Mouse (Mus musculus): Measurements from ENCODE around the gene Dmrta1. TPM values are rescaled to one million over a fixed set of nuclear protein-coding genes. Genes with fewer than 3 reads are reported as not detected.

Gene Dmrta1
- total RNA-seq (2017): 0.75 to 1.6 TPM in 2 of 3 replicates, not detected in the other

GRCm38 (mm10) chr4:89679195-89679594 lies at the start of gene Dmrta1:
Dmrta1 (plus strand) TSS chr4:89679436.
- ATAC-seq (replicated peaks; ENCODE audit: insufficient number of reproducible peaks, low FRiP score, low TSS enrichment, poor library complexity, severe bottlenecking): no peak

- no peak for ATAC-seq (replicated peaks; ENCODE audit: insufficient number of reproducible peaks, low FRiP score, low TSS enrichment, poor library complexity, severe bottlenecking)
Measured at GRCm38 (mm10) chr4:89630374-89631079, 48.7 kb upstream of the Dmrta1 start.

DNA sequence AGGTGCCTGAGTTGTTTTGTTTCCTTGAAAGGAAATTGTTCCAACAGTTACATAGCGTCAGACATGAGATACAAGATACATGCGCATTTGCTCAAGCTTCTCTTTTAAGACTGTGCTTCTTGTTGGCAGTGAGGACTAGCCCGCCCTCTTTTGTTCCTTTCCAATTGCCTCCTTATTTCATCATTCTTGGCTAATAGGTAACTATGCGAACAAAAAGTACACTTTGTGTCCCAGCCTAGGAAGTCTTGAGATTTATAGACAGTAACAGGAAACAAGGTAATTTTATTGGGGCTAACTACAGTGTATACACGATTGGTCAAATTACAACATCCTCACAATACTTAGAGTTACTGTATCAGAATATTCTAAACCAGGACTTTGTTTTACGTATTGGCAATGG lies 47.7 kb upstream of the Dmrta1 start:
- no peak for ATAC-seq (replicated peaks; ENCODE audit: insufficient number of reproducible peaks, low FRiP score, low TSS enrichment, poor library complexity, severe bottlenecking)

DNA sequence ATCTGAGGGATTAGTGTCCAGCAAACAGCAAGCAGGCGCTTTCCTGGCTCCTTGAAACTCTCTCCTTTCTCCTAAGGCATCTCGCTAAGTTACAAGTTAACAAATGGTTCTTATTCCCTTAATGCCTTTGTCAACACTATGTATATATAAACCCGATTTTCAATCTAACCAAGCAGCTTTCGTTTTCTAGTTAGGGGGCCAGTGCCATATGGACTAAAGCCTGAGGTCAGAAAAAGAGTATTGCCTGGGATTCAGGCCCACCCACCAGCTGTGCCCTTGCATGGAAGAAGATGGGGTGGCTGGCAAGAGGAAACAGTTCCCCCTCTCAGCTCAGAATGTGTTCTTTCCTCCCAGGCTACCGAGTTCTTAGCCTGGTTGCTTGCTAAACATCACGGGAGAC lies 40.6 kb upstream of the Dmrta1 start:
- no peak for ATAC-seq (replicated peaks; ENCODE audit: insufficient number of reproducible peaks, low FRiP score, low TSS enrichment, poor library complexity, severe bottlenecking)

DNA sequence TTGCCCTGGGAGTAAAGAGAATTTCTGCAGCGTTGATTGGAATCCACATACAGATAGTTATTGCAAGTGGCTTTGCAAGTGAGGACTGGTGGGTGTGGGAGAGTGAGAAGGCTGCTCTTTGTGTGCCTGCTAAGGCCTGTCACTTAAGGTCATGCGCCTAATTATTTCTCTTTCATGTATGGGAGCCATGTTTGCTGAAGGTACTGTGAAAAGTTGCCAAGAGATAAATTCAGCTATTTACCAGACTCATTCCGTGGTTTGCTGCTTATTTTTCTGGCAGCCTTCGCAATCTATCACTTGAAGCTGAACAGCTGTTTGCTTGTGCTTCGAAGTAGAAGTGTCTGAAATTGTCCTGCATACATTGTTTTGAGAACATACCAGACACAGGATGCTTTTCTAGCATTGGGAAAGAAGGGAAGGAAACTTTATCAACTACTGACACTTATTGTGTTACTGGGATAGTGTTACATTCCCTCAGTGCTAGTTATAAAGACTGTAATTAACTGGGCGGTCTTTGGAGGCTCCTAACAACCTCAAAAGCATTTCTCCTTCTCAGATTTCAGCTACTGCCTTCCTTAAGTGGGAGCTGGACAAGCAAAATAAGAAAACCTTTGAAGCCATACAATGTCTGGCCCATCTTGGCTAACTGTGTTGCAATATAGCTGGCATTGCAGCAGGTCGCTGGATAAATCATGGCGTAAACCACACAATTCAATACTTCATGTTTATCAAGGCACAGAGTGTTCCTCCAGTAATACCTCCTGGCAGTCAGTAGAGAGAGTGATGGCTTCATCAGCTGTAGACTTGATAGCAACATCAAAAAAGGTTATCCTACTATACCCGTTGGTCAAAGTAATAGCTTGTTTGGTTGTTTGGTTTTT lies 34.8 kb upstream of the Dmrta1 start:
- no peak for ATAC-seq (replicated peaks; ENCODE audit: insufficient number of reproducible peaks, low FRiP score, low TSS enrichment, poor library complexity, severe bottlenecking)

DNA sequence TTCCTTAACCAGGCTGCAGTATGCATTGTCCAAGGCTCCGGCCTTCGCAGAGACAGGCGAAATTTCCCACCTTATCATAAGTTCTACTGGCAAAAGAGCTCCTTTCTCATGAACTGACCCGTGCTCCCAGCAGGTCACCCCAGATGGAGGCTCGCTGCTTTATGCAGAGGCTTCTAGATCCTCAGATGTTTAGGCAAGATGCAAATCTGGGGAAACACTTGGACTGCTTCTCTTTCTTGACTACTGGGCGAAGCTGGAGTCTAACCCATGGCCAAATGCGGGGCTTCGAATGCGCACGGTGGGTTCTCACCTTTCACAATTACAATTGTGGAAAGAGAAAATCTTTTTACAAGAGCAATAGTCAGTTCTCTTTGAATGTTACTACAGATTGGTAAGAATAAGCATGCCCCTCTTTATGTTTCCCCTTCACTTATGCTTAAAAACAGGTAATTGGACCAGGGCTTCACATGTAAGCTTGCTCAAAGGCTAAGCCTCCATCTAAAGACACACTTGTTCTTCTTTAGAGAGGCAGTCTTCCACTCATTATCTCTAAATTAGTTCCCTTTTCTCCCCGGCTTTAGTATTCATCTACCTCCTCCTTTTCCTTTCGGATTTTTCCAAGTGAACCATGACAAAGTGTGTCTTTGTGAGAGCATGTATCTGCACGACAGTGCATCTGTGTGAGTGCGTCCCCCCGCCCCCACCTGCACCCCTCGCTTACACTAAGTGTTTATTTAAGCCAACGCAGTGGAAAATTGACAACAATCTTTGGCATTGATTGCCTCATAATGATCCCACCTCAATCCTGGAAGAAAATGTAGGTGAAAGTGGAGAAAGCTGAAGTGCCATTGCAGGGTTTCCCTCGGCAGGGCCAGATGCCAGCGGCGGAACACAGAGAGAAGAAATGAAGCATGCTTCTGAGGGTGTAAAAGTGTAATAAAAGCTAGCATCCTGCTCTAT lies 28.6 kb upstream of the Dmrta1 start:
- no peak for ATAC-seq (replicated peaks; ENCODE audit: insufficient number of reproducible peaks, low FRiP score, low TSS enrichment, poor library complexity, severe bottlenecking)

DNA sequence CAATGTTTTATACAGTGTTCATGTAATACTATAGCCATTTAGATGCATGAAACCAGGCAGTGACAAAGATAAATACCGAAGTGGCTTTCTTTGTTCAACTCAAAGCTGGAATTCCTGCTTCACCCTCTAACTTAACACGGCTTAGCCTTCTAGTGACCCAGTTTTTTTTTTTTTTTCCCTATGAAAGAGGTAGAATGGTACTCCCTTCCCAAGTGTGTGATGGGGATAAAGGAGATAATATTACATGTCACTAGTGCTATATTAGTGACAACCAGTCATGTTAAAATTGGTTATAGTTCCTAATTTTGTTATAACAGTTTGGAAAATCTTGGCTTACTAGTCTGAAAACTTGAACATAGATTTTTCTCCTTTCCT lies 27.9 kb upstream of the Dmrta1 start:
- ATAC-seq (replicated peaks; ENCODE audit: insufficient number of reproducible peaks, low FRiP score, low TSS enrichment, poor library complexity, severe bottlenecking): no peak

- no peak for ATAC-seq (replicated peaks; ENCODE audit: insufficient number of reproducible peaks, low FRiP score, low TSS enrichment, poor library complexity, severe bottlenecking)
Measured at GRCm38 (mm10) chr4:89651779-89652178, 27.5 kb upstream of the Dmrta1 start.

- ATAC-seq (replicated peaks; ENCODE audit: insufficient number of reproducible peaks, low FRiP score, low TSS enrichment, poor library complexity, severe bottlenecking): no peak
Measured at GRCm38 (mm10) chr4:89663406-89663805, 15.8 kb upstream of the Dmrta1 start.

DNA sequence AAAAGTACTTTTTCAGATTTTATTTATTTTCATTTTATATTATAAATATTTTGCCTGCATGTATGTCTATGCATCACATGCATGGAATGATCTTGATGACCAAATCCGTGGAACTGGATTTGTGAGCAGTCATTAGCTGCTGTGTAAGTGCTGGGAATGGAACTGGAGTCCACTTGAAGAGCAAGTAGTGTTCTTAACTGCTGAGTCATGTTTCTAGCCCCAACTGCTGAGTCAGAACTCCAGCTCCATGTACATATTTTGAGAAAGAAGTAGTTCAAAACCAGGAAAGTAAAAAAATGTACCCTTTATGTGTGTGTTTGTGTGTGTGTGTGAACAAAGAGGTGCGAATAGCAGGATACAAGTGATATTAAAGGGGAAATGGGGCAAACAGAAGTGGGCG lies 4.5 kb upstream of the Dmrta1 start:
- no peak for ATAC-seq (replicated peaks; ENCODE audit: insufficient number of reproducible peaks, low FRiP score, low TSS enrichment, poor library complexity, severe bottlenecking)

GRCm38 (mm10) chr4:89677903-89678302 lies 1.3 kb upstream of the Dmrta1 start:
- no peak for ATAC-seq (replicated peaks; ENCODE audit: insufficient number of reproducible peaks, low FRiP score, low TSS enrichment, poor library complexity, severe bottlenecking)

GRCm38 (mm10) chr4:89678713-89679112 lies 523 bp upstream of the Dmrta1 start:
- ATAC-seq (replicated peaks; ENCODE audit: insufficient number of reproducible peaks, low FRiP score, low TSS enrichment, poor library complexity, severe bottlenecking): no peak

DNA sequence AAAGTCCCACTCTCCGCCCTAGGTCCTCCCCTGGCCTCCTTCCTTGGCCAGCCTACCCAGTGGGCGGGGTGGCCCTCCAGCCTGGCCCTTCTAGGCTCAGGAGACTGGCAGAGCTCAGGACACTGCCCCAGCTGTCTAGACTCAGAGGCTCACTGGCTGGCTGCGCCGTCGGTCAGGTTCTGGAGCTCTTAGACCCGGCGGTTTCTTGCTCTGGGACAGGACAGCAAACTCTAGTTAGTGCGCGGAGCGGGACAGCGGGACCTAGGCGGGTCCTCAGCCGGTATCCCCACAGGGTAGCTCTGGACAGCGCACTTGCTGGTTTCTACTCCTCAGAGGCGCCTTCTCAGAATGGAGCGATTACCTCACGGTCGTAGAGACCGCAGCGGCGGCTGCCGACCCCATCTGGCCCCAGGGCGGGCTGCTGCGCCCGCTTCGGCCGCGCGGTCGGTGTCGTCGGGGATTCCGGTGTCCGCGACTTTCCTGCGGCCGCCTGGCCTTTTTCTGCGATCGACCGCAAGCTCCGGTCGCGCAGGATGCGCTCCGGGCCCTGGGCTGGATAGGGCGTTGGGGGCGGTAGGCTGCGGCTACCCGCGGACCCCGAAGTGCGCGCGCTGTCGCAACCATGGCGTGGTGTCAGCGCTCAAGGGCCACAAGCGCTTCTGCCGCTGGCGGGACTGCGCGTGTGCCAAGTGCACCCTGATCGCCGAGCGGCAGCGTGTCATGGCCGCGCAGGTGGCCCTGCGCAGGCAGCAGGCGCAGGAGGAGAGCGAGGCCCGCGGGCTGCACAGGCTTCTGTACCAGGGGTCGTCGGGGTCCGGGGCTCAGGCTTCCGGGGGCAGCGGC lies 8.9 kb downstream of the Dmrta1 start:
- ATAC-seq (replicated peaks; ENCODE audit: insufficient number of reproducible peaks, low FRiP score, low TSS enrichment, poor library complexity, severe bottlenecking): no peak

GRCm38 (mm10) chr4:89688804-89689497 lies 9.7 kb downstream of the Dmrta1 start:
- ATAC-seq (replicated peaks; ENCODE audit: insufficient number of reproducible peaks, low FRiP score, low TSS enrichment, poor library complexity, severe bottlenecking): 0 out of 2 replicates have a peak, but pooled peaks have one; percentile 27

DNA sequence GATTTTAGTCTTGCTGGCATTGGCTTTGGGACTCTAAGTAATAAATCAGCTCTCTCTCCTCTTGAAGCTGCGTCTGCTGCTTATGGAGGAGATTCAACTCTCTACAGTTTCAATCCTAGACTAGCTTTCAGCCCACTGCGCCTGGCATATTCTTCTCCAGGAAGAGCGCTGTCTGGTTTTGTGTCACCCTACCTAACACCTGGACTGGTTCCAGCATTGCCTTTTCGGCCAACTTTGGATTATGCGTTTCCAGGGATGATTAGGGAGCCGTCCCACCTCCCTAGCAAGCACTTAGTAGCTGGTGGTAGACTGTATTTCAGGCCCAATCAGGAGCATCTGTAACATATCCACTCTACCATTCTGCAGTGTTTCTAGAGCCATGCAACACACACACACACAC lies 12.7 kb downstream of the Dmrta1 start:
- no peak for ATAC-seq (replicated peaks; ENCODE audit: insufficient number of reproducible peaks, low FRiP score, low TSS enrichment, poor library complexity, severe bottlenecking)

DNA sequence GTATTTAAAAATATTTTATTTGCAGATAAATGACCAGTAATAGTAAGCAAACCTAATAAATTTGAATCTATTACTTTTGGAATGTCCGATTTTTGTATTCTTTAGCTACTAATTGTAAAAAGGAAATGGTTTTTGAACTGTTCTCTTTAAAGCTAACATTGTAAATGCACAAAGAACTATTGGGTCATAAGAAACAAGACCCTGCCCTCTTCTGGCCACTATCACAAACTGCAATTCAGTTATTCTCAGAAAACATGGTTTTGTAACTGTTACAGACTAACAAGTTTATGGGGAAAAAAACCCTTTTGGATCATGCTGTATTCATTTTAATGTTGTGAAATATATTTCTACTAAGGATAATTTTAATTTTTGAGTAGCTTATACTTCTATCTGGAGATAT lies 13.5 kb downstream of the Dmrta1 start:
- ATAC-seq (replicated peaks; ENCODE audit: insufficient number of reproducible peaks, low FRiP score, low TSS enrichment, poor library complexity, severe bottlenecking): no peak

GRCm38 (mm10) chr4:89695589-89695988 lies 16.4 kb downstream of the Dmrta1 start:
- ATAC-seq (replicated peaks; ENCODE audit: insufficient number of reproducible peaks, low FRiP score, low TSS enrichment, poor library complexity, severe bottlenecking): no peak

- no peak for ATAC-seq (replicated peaks; ENCODE audit: insufficient number of reproducible peaks, low FRiP score, low TSS enrichment, poor library complexity, severe bottlenecking)
Measured at GRCm38 (mm10) chr4:89697951-89698350, 18.7 kb downstream of the Dmrta1 start.

Data from monocyte, adult 5-6 weeks (primary cell).